Mouse (Mus musculus): ENCODE measurements at regions not wholly inside any gene's neighbourhood (a gene's known extent, or its start where the extent isn't known, plus 50 kb on each side); places are given as distances from the start of the nearest gene placed in this dataset.

DNA sequence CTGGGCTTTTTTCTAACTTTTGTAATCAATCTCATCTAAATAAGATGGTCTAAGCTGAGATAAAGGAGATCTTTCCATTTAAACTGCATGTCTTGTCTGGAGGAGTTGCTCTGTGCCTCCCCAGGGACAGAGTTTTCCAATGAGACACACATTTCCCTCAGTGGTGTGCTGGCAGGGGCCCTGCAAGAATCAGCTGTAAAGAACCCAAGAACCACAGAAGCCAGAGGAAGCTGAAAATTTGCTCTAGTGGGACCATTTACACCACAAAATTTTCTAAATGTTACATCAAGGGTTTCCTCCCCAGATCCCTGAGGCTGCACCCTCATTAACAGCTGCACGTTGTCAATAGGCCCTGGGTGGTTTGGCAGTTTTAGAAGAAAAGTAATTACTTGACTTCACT is 301.0 kb upstream of the Ttc14 start:
- intact Hi-C loops (cut with DNase I): no loop called here

DNA sequence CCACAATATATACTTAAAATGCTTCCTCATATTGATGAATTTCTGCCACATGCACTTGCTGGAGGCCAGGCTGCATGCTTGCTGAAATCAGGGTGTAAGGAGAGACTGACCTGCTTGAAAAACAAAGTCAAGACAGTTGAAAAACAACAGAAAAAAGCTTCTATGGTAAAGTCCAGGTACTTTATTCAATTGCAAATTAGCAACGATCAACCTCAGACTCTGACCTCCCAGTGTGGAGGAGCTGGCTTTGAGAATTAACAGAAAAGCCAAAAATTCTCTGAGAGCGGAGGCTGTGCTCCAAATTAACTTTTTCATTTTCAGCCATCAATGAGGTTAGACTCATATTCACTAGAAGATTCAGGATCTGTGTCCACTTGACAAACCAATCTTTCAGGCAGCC is 291.4 kb upstream of the Ttc14 start:
- intact Hi-C loops (cut with DNase I): no loop called here
- no peak for DNase-seq

More for the DNA sequence above, 301.0 kb upstream of the Ttc14 start:
- no peak for DNase-seq

DNA sequence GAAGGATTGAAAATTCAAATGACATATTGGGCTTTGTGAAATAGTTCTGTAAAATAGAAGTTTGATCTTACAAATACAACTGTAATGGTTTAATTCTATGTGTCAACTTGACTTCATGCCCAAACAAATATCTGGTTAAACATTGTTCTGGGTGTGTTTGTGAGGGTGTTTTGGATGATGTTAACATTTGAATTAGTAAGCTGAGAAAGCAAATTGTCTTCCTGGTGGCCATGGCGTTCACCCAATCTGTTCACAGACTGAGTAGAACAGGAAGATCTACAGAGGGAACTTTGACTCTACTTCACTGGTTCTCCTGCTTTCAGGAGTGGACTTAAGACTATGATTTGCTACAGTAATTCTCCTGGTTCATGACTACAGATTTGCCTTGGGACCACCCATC is 255.5 kb upstream of the Ttc14 start:
- intact Hi-C loops (cut with DNase I): no loop called here
- no peak for DNase-seq

DNA sequence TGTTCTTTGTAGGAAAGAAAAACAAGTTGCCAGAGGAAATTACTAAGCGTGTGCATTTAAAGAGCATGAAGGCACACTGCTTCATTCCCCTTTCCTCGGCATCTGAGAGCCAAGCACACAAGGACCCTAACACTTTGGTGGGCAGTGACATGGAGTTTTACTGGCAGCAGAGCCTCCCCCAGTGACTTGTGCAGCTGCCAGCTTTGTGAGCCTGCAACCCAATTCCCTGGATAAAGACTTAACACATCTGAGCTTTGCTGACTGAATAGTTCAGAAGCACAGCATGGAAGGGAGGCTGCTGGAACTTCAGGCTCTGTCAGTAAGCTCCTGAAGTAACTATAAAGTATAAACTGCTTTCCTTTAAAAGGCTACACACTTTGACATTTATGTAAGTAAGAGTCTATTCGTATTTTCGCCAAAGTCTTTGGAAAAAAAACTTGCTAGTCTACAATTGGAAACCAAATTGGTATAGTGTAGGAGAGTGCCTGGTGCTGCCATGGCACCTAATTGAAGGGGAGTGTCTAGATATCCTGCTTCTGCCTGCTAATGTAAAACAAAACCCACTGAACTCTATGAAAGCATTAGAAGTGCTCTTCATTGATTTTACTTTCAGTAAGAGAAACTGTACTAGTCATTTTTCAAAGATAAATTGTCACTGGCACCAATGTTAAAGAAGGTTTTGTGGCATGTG is 236.8 kb upstream of the Ttc14 start:
- no peak for DNase-seq
- intact Hi-C loops (cut with DNase I): no loop called here

DNA sequence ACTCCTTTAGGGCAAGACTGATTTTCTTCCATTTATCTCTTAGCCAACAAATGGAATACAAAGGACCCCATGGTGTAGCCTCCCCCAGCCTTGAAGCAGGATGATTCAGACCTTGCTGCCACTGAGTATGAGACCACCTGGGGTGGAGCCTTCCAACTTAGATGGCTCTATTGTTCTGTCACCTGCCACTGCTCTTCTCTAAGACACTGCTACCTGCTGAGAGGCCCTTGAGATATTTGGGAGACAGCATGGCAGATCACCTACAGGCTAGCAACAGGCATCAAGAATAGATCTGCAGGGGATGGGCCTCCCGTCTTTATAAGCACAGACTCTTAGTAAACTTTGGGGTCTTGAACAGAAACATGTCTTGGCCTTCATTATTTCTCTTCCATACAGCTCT is 219.0 kb upstream of the Ttc14 start:
- DNase-seq: no peak
- intact Hi-C loops (cut with DNase I): no loop called here

DNA sequence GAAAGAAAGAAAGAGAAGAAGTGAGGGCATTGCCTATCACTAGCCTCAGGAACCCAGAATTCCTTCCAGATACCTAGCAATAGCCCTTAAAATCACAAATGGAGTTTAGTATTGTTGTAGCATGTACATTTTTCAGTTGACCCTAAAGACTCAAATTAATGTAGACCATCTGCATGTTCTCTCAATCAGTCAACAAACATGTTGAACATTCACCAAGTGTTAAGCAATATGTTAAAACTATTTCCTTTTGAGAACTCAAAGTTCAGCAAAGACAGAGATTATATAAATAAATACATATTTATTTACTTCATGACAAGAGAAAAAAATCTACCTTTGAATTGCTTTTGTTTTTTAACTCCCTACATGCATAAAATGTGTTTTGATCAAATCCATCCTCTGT is 185.4 kb upstream of the Ttc14 start:
- DNase-seq: no peak
- intact Hi-C loops (cut with DNase I): no loop called here

DNA sequence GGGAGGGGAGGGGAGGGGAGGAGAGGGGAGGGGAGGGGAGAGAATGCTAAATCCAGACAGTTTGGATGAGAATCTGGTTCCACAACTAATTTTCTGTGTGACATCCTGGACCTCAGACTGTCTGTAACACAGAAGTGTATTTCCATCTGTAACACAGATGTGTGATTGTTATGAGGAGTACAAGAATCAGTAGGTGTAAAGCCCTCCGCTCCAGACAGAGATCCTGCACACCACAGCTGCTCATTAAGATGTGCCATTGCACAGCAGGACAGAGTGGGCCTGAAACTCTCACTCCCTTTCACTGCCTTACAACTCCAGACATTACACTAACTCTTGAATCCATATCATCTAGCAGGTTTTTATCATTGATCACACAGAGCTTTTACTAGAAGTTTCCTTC is 182.8 kb upstream of the Ttc14 start:
- intact Hi-C loops (cut with DNase I): no loop called here
- no peak for DNase-seq

DNA sequence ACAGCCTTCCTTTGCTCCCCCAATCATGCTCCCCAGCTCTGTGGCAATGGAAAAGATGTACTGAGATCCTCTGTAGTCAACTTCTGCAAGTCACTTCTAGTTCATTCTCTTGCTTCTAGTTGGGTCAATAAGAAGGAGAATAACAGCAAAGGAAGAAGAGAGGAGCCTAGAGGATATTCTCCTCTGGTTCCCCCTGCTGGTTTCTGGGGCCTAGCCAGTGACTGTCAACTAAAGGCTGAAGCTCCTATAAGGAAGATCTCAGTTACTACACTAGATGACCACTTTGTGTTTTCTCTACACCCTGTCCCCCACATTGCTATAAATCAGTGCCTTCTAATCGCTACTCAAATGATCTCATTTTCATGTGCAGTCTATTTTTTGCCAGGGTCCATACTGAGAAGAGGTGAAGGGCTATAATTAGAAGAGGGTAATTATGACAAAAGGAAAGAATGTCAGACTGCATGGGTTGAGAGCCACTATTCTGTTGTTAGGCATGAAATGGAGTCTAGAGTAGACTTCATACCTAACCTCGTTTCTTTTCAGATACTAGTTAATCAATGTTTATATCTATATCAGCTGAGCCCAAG is 166.6 kb upstream of the Ttc14 start:
- peak; percentile 29 to 37 for DNase-seq

DNA sequence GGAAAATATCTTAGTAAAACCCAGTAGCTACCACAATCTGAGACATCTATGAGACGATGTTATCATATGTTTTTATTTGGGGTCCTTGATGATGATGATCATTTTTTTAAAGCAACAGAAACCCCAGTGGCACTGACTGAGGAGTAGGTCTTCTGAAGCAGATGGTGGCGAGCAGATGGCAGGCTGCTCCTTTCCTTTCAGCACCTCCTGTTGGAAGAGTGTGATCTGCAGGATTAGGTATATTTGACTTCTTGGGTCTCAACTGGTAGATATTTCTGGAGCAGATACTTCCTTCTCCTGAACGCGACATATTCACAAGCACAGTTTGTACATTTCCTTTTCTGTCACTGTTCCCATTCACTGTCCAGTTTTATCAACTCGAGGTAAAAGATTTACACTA is 141.0 kb upstream of the Ttc14 start:
- DNase-seq: no peak
- intact Hi-C loops (cut with DNase I): no loop called here

More for the DNA sequence above, 166.6 kb upstream of the Ttc14 start:
- intact Hi-C loops (cut with DNase I): loop anchor here (5.0 kb wide), 1 partner anchor 326 kb away; no protein-coding TSS in a partner anchor
